1 mouse cellular context compared by ENCODE assay signal in genomic region chr4:106787830-106788229, GRCm38 (mm10).
A peak's percentile ranks its signal among the peaks of the same experiment; 100 is the strongest.
TF ChIP-seq lines count a peak whose summit lies in the region.

No protein-coding gene starts in this region.

TF ChIP-seq in CH12.LX, 34 proteins besides CTCF, POLR2A, EP300 and RAD21 (continued from another document):
- peak; percentile 93 for TF ChIP-seq ETS1 (conservative IDR thresholded peaks at IDR 0.05; ENCODE audit: low read depth, low read length)
- TF ChIP-seq ELF1 (IDR thresholded peaks at IDR 0.05; ENCODE audit: low read depth, low read length) = no peak; the same call in 1 of the 2 replicates
- TF ChIP-seq JUN (IDR thresholded peaks at IDR 0.05; ENCODE audit: insufficient read depth, low read depth, low read length) = peak; percentile 95
- peak; percentile 69; the same call in 1 of the 2 replicates for TF ChIP-seq KAT2A (IDR thresholded peaks at IDR 0.05; ENCODE audit: insufficient replicate concordance, low read length)
- TF ChIP-seq IRF4 (IDR thresholded peaks at IDR 0.05; ENCODE audit: low read depth, low read length) = peak; percentile 96
- peak; percentile 56 for TF ChIP-seq HCFC1 (IDR thresholded peaks at IDR 0.05; ENCODE audit: low read depth, low read length)
- TF ChIP-seq USF2 (conservative IDR thresholded peaks at IDR 0.05; ENCODE audit: low read depth, low read length) = no peak
- no peak for TF ChIP-seq NELFE (IDR thresholded peaks at IDR 0.05; ENCODE audit: low read depth, low read length)
- no peak for TF ChIP-seq MYC (IDR thresholded peaks at IDR 0.05; ENCODE audit: low read depth, low read length)
- peak; percentile 62; the same call in 1 of the 2 replicates for TF ChIP-seq TBP (conservative IDR thresholded peaks at IDR 0.05; ENCODE audit: low read depth, low read length)
- TF ChIP-seq JUND (conservative IDR thresholded peaks at IDR 0.05; ENCODE audit: low read depth, low read length) = peak; percentile 90
- peak; percentile 83 for TF ChIP-seq ZMIZ1 (IDR thresholded peaks at IDR 0.05; ENCODE audit: low read depth, low read length)
- TF ChIP-seq ZC3H11A (IDR thresholded peaks at IDR 0.05; ENCODE audit: low read depth, low read length) = no peak
- 0 out of 2 replicates have a peak, but pooled peaks have one; percentile 23 for TF ChIP-seq NRF1 (IDR thresholded peaks at IDR 0.05; ENCODE audit: low read depth, low read length)
- TF ChIP-seq USF1 (IDR thresholded peaks at IDR 0.05; ENCODE audit: low read depth, low read length) = no peak
- TF ChIP-seq CHD1 (IDR thresholded peaks at IDR 0.05; ENCODE audit: low read depth, low read length) = 0 out of 2 replicates have a peak, but pooled peaks have one; percentile 45
- peak; percentile 94 for TF ChIP-seq RCOR1 (conservative IDR thresholded peaks at IDR 0.05; ENCODE audit: low read depth, low read length)
- no peak for TF ChIP-seq ZKSCAN1 (IDR thresholded peaks at IDR 0.05; ENCODE audit: borderline replicate concordance, low read depth, low read length)
- peak; percentile 31; the same call in 1 of the 2 replicates for TF ChIP-seq SMC3 (IDR thresholded peaks at IDR 0.05; ENCODE audit: low read depth, low read length)
- TF ChIP-seq ZNF384 (IDR thresholded peaks at IDR 0.05; ENCODE audit: low read depth, low read length) = peak; percentile 64; the same call in 1 of the 2 replicates
- TF ChIP-seq PAX5 (IDR thresholded peaks at IDR 0.05; ENCODE audit: low read length) = no peak
- TF ChIP-seq TCF12 (IDR thresholded peaks at IDR 0.05; ENCODE audit: low read depth, low read length) = peak; percentile 94
- no peak for TF ChIP-seq E2F4 (IDR thresholded peaks at IDR 0.05; ENCODE audit: insufficient replicate concordance, low read depth, low read length)
- peak; percentile 66; the same call in 1 of the 2 replicates for TF ChIP-seq SIN3A (IDR thresholded peaks at IDR 0.05; ENCODE audit: low read length)
- TF ChIP-seq MAFK (IDR thresholded peaks at IDR 0.05; ENCODE audit: insufficient replicate concordance, low read length) = peak; percentile 78; the same call in 1 of the 2 replicates
